Mouse (Mus musculus) ES-E14 (cell line): ENCODE measurements around the gene Smbd1.

ENCODE experiments used
- CHD2 ChIP-seq: IDR thresholded peaks from 2 replicates; pipeline ENCODE4 v1.6.1; 2014; ENCODE audit warnings: mild to moderate bottlenecking, low read depth, low read length, inconsistent platforms
- HCFC1 ChIP-seq: IDR thresholded peaks from 2 replicates; pipeline ENCODE4 v1.6.1; 2012; ENCODE audit warnings: low read length, inconsistent platforms, borderline replicate concordance; ENCODE audit not compliant: insufficient read depth

DNA sequence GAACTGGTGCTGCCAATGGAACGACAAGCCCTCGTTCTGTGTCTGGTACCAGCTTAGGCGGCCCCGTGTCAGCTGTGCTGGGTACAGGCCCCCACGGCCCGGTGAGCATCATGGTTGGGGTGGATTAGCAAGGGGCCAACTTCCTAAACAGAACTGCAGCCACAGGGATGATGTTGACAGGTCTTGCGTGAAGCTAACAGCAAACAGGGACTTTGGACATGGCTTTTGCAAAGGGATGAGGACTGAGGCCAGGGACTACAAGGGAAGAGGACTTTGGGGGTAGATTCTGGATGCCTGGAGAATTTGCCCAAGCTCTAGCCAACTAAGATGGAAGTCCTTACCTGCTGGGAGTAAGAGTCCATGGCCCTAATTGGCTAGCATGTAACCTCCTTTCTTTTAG, 43.4 kb downstream of the Smbd1 start:
- no peak for TF ChIP-seq CHD2
- no peak for TF ChIP-seq HCFC1
